7 mouse cellular contexts compared by ENCODE assay signal in the genomic region with DNA sequence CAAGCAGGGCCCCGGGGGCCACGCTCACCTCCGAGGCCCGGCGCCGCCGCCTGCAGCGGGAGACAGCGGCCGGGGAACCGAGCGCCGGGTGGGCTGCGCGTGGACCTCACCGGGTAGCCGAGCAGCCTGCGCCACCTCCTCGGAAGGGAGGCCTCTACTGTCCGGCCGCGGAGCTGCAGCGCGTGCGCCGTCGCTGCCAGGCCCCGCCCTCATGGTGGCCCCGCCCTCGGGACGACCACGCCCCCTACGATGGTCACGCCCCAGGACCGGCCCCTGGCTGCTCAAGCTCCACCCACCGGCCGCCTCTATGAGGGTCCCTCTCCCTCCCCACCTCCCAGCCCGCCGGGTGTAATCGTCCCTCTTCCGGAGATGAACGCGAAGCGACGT. TPM values are rescaled to one million over a fixed set of nuclear protein-coding genes. Genes with fewer than 3 reads are reported as not detected.
DNase-seq lines count a peak whose midpoint lies in the region; ATAC-seq and TF ChIP-seq lines count a peak whose summit lies in the region.

No protein-coding gene starts in this region.

- DNase-seq in brain, embryonic 14.5 days (ENCODE audit: low read depth), result peak; percentile 89
- DNase-seq in heart, embryonic 10.5 days (ENCODE audit: low spot score), result peak; percentile 93
- DNase-seq in limb, embryonic 14.5 days (ENCODE audit: low spot score), result peak; percentile 74
- DNase-seq in spleen, adult 2 months (ENCODE audit: low read depth in 1 of 2, low spot score in 2 of 2), result peak; percentile 9 to 59

- peak overlapping the region; percentile 100 for H3K4me2 ChIP-seq in kidney, embryonic 14.5 days (replicated peaks; ENCODE audit: low read depth, low read length)
- H3K4me2 ChIP-seq in limb, embryonic 14.5 days (replicated peaks; ENCODE audit: low read depth, low read length, severe bottlenecking), result peak overlapping the region; percentile 99
- H3K4me2 ChIP-seq in midbrain, embryonic 16.5 days (ENCODE audit: low read length), result peak overlapping the region; percentile 96

- H3K4me1 ChIP-seq in heart, embryonic 10.5 days, result peaks cover 12% of the 10 kb centered on the region; the same call in 1 of the 2 replicates
- H3K4me1 ChIP-seq in kidney, embryonic 14.5 days (ENCODE audit: control insufficient read depth, insufficient read depth, low read length), result peaks cover 5% of the 10 kb centered on the region; the same call in 1 of the 2 replicates
- no peaks in the 10 kb centered on the region; the same call in 1 of the 2 replicates for H3K4me1 ChIP-seq in limb, embryonic 14.5 days (ENCODE audit: control insufficient read depth, insufficient read depth, low read length)
- H3K4me1 ChIP-seq in midbrain, embryonic 16.5 days (ENCODE audit: control insufficient read depth, insufficient read depth, low read length), result peaks cover 6% of the 10 kb centered on the region
- peaks cover 4% of the 10 kb centered on the region; the same call in 1 of the 2 replicates for H3K4me1 ChIP-seq in spleen, adult 2 months (ENCODE audit: control insufficient read depth, insufficient read depth, insufficient read length)

- peak; percentile 77 for ATAC-seq in erythroblast, adult 5-6 weeks (replicated peaks; ENCODE audit: low FRiP score, poor library complexity, severe bottlenecking)
- peak; percentile 97 for ATAC-seq in kidney, embryonic 14.5 days (ENCODE audit: low FRiP score, low TSS enrichment)
- ATAC-seq in limb, embryonic 14.5 days (ENCODE audit: low FRiP score, low read depth), result peak; percentile 96
- ATAC-seq in midbrain, embryonic 16.5 days, result peak; percentile 90

- H3K27ac ChIP-seq in heart, embryonic 10.5 days, result peak overlapping the region; percentile 77
- H3K27ac ChIP-seq in kidney, embryonic 14.5 days (ENCODE audit: low read depth, low read length), result no peak overlapping the region
- H3K27ac ChIP-seq in limb, embryonic 14.5 days (replicated peaks; ENCODE audit: low read depth, low read length), result no peak overlapping the region
- peak overlapping the region; percentile 57 for H3K27ac ChIP-seq in midbrain, embryonic 16.5 days (ENCODE audit: low read length)
- no peak overlapping the region for H3K27ac ChIP-seq in spleen, adult 2 months (ENCODE audit: insufficient read depth, low read length)

- peak; percentile 63 for TF ChIP-seq CTCF in brain, embryonic 14.5 days (IDR thresholded peaks at IDR 0.05; ENCODE audit: borderline replicate concordance, extremely low read depth, insufficient read depth, insufficient read length)
- no peak for TF ChIP-seq CTCF in spleen, adult 2 months (IDR thresholded peaks at IDR 0.05; ENCODE audit: extremely low read depth, insufficient read depth, insufficient read length, insufficient replicate concordance)

- peaks cover 33% of the 10 kb centered on the region; the same call in 1 of the 2 replicates for H3K27me3 ChIP-seq in heart, embryonic 10.5 days (ENCODE audit: insufficient read depth, poor library complexity, severe bottlenecking)
- H3K27me3 ChIP-seq in kidney, embryonic 14.5 days (ENCODE audit: control insufficient read depth, insufficient read depth, low read length), result peaks cover 30% of the 10 kb centered on the region
- H3K27me3 ChIP-seq in limb, embryonic 14.5 days (ENCODE audit: control insufficient read depth, insufficient read depth, low read length), result peaks cover 39% of the 10 kb centered on the region
- H3K27me3 ChIP-seq in midbrain, embryonic 16.5 days (ENCODE audit: control insufficient read depth, insufficient read depth, low read depth, low read length), result peaks cover 8% of the 10 kb centered on the region
- H3K27me3 ChIP-seq in spleen, adult 2 months (ENCODE audit: control insufficient read depth, insufficient read depth, low read length), result peaks cover 14% of the 10 kb centered on the region

- H3K9me3 ChIP-seq in heart, embryonic 10.5 days, result no peaks in the 10 kb centered on the region
- no peaks in the 10 kb centered on the region for H3K9me3 ChIP-seq in kidney, embryonic 14.5 days (ENCODE audit: control insufficient read depth, low read length)
- no peaks in the 10 kb centered on the region for H3K9me3 ChIP-seq in limb, embryonic 14.5 days (ENCODE audit: control insufficient read depth, low read length)
- H3K9me3 ChIP-seq in midbrain, embryonic 16.5 days (replicated peaks; ENCODE audit: control insufficient read depth, low read length, poor library complexity, severe bottlenecking), result no peaks in the 10 kb centered on the region

- under 1% methylated on average over 44 of the region's 45 CpGs for WGBS in heart, embryonic 10.5 days
- WGBS in kidney, embryonic 14.5 days, result 0% methylated on average over 33 of the region's 45 CpGs
- WGBS in limb, embryonic 14.5 days, result under 1% methylated on average over 32 of the region's 45 CpGs
- WGBS in midbrain, embryonic 16.5 days, result under 1% methylated on average over 45 of the region's 45 CpGs
- 3% methylated on average over 45 of the region's 45 CpGs for WGBS in spleen, adult 2 months

- no peaks in the 10 kb centered on the region for H3K36me3 ChIP-seq in heart, embryonic 10.5 days
- no peaks in the 10 kb centered on the region for H3K36me3 ChIP-seq in kidney, embryonic 14.5 days (ENCODE audit: control insufficient read depth, insufficient read depth, low read length)
- H3K36me3 ChIP-seq in limb, embryonic 14.5 days (ENCODE audit: control insufficient read depth, insufficient read depth, low read length), result no peaks in the 10 kb centered on the region
- H3K36me3 ChIP-seq in midbrain, embryonic 16.5 days (ENCODE audit: control insufficient read depth, insufficient read depth, low read length), result no peaks in the 10 kb centered on the region
- no peaks in the 10 kb centered on the region for H3K36me3 ChIP-seq in spleen, adult 2 months (ENCODE audit: control insufficient read depth, insufficient read depth, low read length)

- TF ChIP-seq POLR2A in brain, embryonic 14.5 days (IDR thresholded peaks at IDR 0.05; ENCODE audit: borderline replicate concordance, extremely low read depth, insufficient read depth, insufficient read length, poor library complexity, severe bottlenecking), result peak; percentile 60
- no peak for TF ChIP-seq POLR2A in limb, embryonic 14.5 days (IDR thresholded peaks at IDR 0.05; ENCODE audit: borderline replicate concordance, extremely low read depth, insufficient read depth, insufficient read length)
- TF ChIP-seq POLR2A in spleen, adult 2 months (IDR thresholded peaks at IDR 0.05; ENCODE audit: low read depth, low read length), result no peak

- H3K9ac ChIP-seq in kidney, embryonic 14.5 days (ENCODE audit: low read depth, low read length), result peak overlapping the region; percentile 58
- peak overlapping the region; percentile 58 for H3K9ac ChIP-seq in limb, embryonic 14.5 days (ENCODE audit: low read depth, low read length, severe bottlenecking)
- peak overlapping the region; percentile 81 for H3K9ac ChIP-seq in midbrain, embryonic 16.5 days (ENCODE audit: low read depth, low read length)

- H3K4me3 ChIP-seq in heart, embryonic 10.5 days, result peak overlapping the region; percentile 73
- H3K4me3 ChIP-seq in kidney, embryonic 14.5 days (ENCODE audit: low read length), result peak overlapping the region; percentile 56
- peak overlapping the region; percentile 57 for H3K4me3 ChIP-seq in limb, embryonic 14.5 days (replicated peaks; ENCODE audit: low read length)
- H3K4me3 ChIP-seq in midbrain, embryonic 16.5 days (ENCODE audit: low read depth, low read length), result peak overlapping the region; percentile 59
- peak overlapping the region; percentile 52 for H3K4me3 ChIP-seq in spleen, adult 2 months (ENCODE audit: extremely low read depth, insufficient read depth, insufficient read length)

RNA-seq across cellular contexts. Expression of gene Gm17304, which starts 34.3 kb away (rescaled TPM):
- not detected in 2 replicates for polyA plus RNA-seq in brain, embryonic 14.5 days (2012; rRNA removed)
- not detected in 2 replicates for total RNA-seq in erythroblast, adult 5-6 weeks (2015; ENCODE audit: low replicate concordance)
- total RNA-seq in erythroblast, adult 5-6 weeks (2017; ENCODE audit: low replicate concordance), result not detected in 2 replicates
- polyA plus RNA-seq in heart, embryonic 10.5 days (2016; fragmentation: Nextera tagmentation; extraction: Ambion mirVana), result not detected in 2 replicates
- polyA plus RNA-seq in kidney, embryonic 14.5 days (2014; fragmentation: Nextera tagmentation; extraction: Ambion mirVana), result not detected in 2 replicates
- polyA plus RNA-seq in limb, embryonic 14.5 days (2012; rRNA removed), result not detected in 2 replicates
- not detected in 2 replicates for polyA plus RNA-seq in limb, embryonic 14.5 days (2014; fragmentation: Nextera tagmentation; extraction: Ambion mirVana)
- not detected in 2 replicates for polyA plus RNA-seq in midbrain, embryonic 16.5 days (2015; fragmentation: Nextera tagmentation; extraction: Ambion mirVana)
- not detected in 2 replicates for polyA plus RNA-seq in spleen, adult 2 months (2012; rRNA removed)

Comparison
In these comparisons a context has a peak if more than half of its experiments do, and no peak if none do; other contexts are left out.
1. DNase-seq: peak in every context shown above with its lines; median percentile 93 in heart, embryonic 10.5 days; 89 in brain, embryonic 14.5 days; 74 in limb, embryonic 14.5 days; 34 in spleen, adult 2 months.
2. H3K27ac ChIP-seq: peak in heart, embryonic 10.5 days (single experiment) and midbrain, embryonic 16.5 days (single experiment); none in kidney, embryonic 14.5 days (single experiment), limb, embryonic 14.5 days (single experiment) and spleen, adult 2 months (single experiment).
3. Peak in every context shown above with its lines, with median percentiles within 50 percentile points of each other: ATAC-seq, H3K4me3 ChIP-seq, H3K4me2 ChIP-seq and H3K9ac ChIP-seq.